Comparison of ENCODE assay signal across 9 mouse cellular contexts in the genomic region with DNA sequence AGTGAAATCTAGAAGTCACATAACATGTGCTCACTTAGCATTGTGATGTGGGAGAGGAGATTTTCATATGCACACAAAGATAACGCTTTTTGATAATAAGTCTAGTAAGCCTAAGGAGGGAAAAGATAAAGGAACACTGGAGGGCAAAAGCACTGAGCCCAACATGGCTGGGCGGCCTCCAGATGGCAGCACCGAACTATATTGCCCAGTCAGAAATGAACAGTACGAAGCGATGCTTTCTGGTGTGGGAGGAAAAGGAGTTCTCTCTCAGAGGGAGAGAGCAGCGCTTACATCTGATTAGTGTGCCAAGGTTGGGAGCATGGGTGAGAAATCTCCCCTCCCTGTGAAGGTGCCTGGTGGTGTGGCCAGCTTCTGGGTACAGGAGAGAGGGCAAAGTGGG. TPM values are rescaled to one million over a fixed set of nuclear protein-coding genes. Genes with fewer than 3 reads are reported as not detected.
DNase-seq lines count a peak whose midpoint lies in the region; ATAC-seq and TF ChIP-seq lines count a peak whose summit lies in the region.
"Had no signal": no experiment of that assay in that cellular context is flagged by ENCODE, and none has a peak within 500 bp of the region (broad histone marks: within the 10 kb centered on the region; RNA-seq: fewer than 3 reads in every experiment).

No protein-coding gene starts in this region.

- peak in 1 of 2 experiments; percentile 48 for DNase-seq in heart, adult 2 months
- peak; percentile 36 for DNase-seq in urinary bladder, postnatal 14 days (ENCODE audit: low spot score)
- DNase-seq in urinary bladder, postnatal 25 days (ENCODE audit: low spot score), result no peak
- peak; percentile 40 for DNase-seq in embryonic facial prominence, embryonic 11.5 days (ENCODE audit: low spot score)

- intact Hi-C loops in heart, adult 2 months (cut with DNase I), result loop anchor here (2.0 kb wide), 1 partner anchor 15 kb away; no protein-coding TSS in a partner anchor

- 49% methylated on average over 6 of the region's 6 CpGs for WGBS in heart, adult 2 months
- WGBS in heart, embryonic 12.5 days, result 51% methylated on average over 6 of the region's 6 CpGs
- 63% methylated on average over 6 of the region's 6 CpGs for WGBS in embryonic facial prominence, embryonic 11.5 days
- 53% methylated on average over 6 of the region's 6 CpGs for WGBS in kidney, embryonic 16.5 days

- H3K4me3 ChIP-seq in heart, adult 2 months, result no peak overlapping the region
- H3K4me3 ChIP-seq in heart, embryonic 12.5 days, result no peak overlapping the region
- no peak overlapping the region for H3K4me3 ChIP-seq in embryonic facial prominence, embryonic 11.5 days (ENCODE audit: low read depth, low read length)
- H3K4me3 ChIP-seq in kidney, embryonic 16.5 days (ENCODE audit: low read length), result no peak overlapping the region

- no peak overlapping the region for H3K27ac ChIP-seq in heart, adult 2 months
- no peak overlapping the region for H3K27ac ChIP-seq in heart, embryonic 12.5 days (ENCODE audit: poor library complexity, severe bottlenecking)
- no peak overlapping the region for H3K27ac ChIP-seq in embryonic facial prominence, embryonic 11.5 days (replicated peaks; ENCODE audit: low read depth, low read length)
- no peak overlapping the region for H3K27ac ChIP-seq in kidney, embryonic 16.5 days (ENCODE audit: low read length)

- no peaks in the 10 kb centered on the region for H3K79me2 ChIP-seq in heart, adult 2 months (replicated peaks; ENCODE audit: control insufficient read depth, insufficient read depth, low read length)

- peak; percentile 69 for TF ChIP-seq CTCF in heart, adult 2 months (IDR thresholded peaks at IDR 0.05)

- no peak overlapping the region for H3K9ac ChIP-seq in heart, adult 2 months (ENCODE audit: low read depth, low read length)
- H3K9ac ChIP-seq in heart, embryonic 12.5 days, result no peak overlapping the region
- no peak overlapping the region for H3K9ac ChIP-seq in embryonic facial prominence, embryonic 11.5 days (replicated peaks; ENCODE audit: low read length)
- H3K9ac ChIP-seq in kidney, embryonic 16.5 days (replicated peaks; ENCODE audit: low read length), result no peak overlapping the region

- H3K36me3 ChIP-seq in heart, adult 2 months (ENCODE audit: control insufficient read depth, insufficient read depth, low read length), result peaks cover 2% of the 10 kb centered on the region
- H3K36me3 ChIP-seq in heart, embryonic 12.5 days, result peaks cover 93% of the 10 kb centered on the region
- H3K36me3 ChIP-seq in embryonic facial prominence, embryonic 11.5 days (replicated peaks; ENCODE audit: control insufficient read depth, insufficient read depth, low read depth, low read length), result peaks cover 15% of the 10 kb centered on the region
- H3K36me3 ChIP-seq in kidney, embryonic 16.5 days (ENCODE audit: insufficient read depth, low read length), result peaks cover 84% of the 10 kb centered on the region

- ATAC-seq in heart, embryonic 12.5 days (ENCODE audit: insufficient number of reproducible peaks, low FRiP score), result no peak
- no peak for ATAC-seq in embryonic facial prominence, embryonic 11.5 days (replicated peaks; ENCODE audit: insufficient number of reproducible peaks, low FRiP score, low TSS enrichment, low read depth)
- ATAC-seq in kidney, embryonic 16.5 days (ENCODE audit: low FRiP score, low TSS enrichment), result 0 out of 2 replicates have a peak, but pooled peaks have one; percentile 52
- peak; percentile 88 for ATAC-seq in megakaryocyte-erythroid progenitor cell, adult 5-6 weeks (replicated peaks; ENCODE audit: low FRiP score, low TSS enrichment, poor library complexity, severe bottlenecking)
- ATAC-seq in erythroid progenitor cell, adult 5-6 weeks (replicated peaks; ENCODE audit: low FRiP score, poor library complexity, severe bottlenecking), result no peak

- TF ChIP-seq EP300 in heart, adult 2 months (IDR thresholded peaks at IDR 0.05; ENCODE audit: insufficient read depth, low read depth, low read length), result no peak

- H3K9me3 ChIP-seq in heart, embryonic 12.5 days (replicated peaks), result no peaks in the 10 kb centered on the region
- no peaks in the 10 kb centered on the region for H3K9me3 ChIP-seq in embryonic facial prominence, embryonic 11.5 days (replicated peaks; ENCODE audit: control insufficient read depth, low read length)
- H3K9me3 ChIP-seq in kidney, embryonic 16.5 days (ENCODE audit: low read length), result no peaks in the 10 kb centered on the region

- no peaks in the 10 kb centered on the region for H3K27me3 ChIP-seq in heart, adult 2 months (ENCODE audit: control insufficient read depth, insufficient read depth, low read length)
- no peaks in the 10 kb centered on the region for H3K27me3 ChIP-seq in heart, embryonic 12.5 days (replicated peaks)
- no peaks in the 10 kb centered on the region for H3K27me3 ChIP-seq in embryonic facial prominence, embryonic 11.5 days (ENCODE audit: control insufficient read depth, insufficient read depth, low read length)
- H3K27me3 ChIP-seq in kidney, embryonic 16.5 days (ENCODE audit: insufficient read depth, low read length), result no peaks in the 10 kb centered on the region

- no peaks in the 10 kb centered on the region for H3K4me1 ChIP-seq in heart, adult 2 months (ENCODE audit: control insufficient read depth, insufficient read depth, low read length)
- no peaks in the 10 kb centered on the region for H3K4me1 ChIP-seq in heart, embryonic 12.5 days (replicated peaks)
- H3K4me1 ChIP-seq in embryonic facial prominence, embryonic 11.5 days (ENCODE audit: control insufficient read depth, insufficient read depth, low read length), result no peaks in the 10 kb centered on the region
- no peaks in the 10 kb centered on the region for H3K4me1 ChIP-seq in kidney, embryonic 16.5 days (ENCODE audit: insufficient read depth, low read length)

- H3K4me2 ChIP-seq in heart, embryonic 12.5 days, result no peak overlapping the region
- no peak overlapping the region for H3K4me2 ChIP-seq in embryonic facial prominence, embryonic 11.5 days (ENCODE audit: low read depth, low read length)
- no peak overlapping the region for H3K4me2 ChIP-seq in kidney, embryonic 16.5 days (replicated peaks; ENCODE audit: low read depth, low read length)

- TF ChIP-seq POLR2A in heart, adult 2 months (IDR thresholded peaks at IDR 0.05; ENCODE audit: insufficient read depth, low read depth, low read length), result no peak

RNA-seq across cellular contexts. Expression of a gene that starts 12.4 kb away (rescaled TPM):
- 1 to 10 TPM; 7.2 to 7.9 TPM for total RNA-seq in heart, adult 2 months (2021)
- 10.3 and 14.4 TPM in 2 replicates for polyA plus RNA-seq in heart, adult 2 months (2012; rRNA removed)
- 15.3 and 19.6 TPM in 2 replicates for polyA plus RNA-seq in heart, embryonic 12.5 days (2016; fragmentation: Nextera tagmentation; extraction: Ambion mirVana)
- polyA plus RNA-seq in embryonic facial prominence, embryonic 11.5 days (2014; fragmentation: Nextera tagmentation; extraction: Ambion mirVana), result 19.5 and 21.4 TPM in 2 replicates
- polyA plus RNA-seq in kidney, embryonic 16.5 days (2015; fragmentation: Nextera tagmentation; extraction: Ambion mirVana), result 19.6 and 25.0 TPM in 2 replicates
- total RNA-seq in megakaryocyte-erythroid progenitor cell, adult 5-6 weeks (2014; fragmentation: Nextera tagmentation), result 40.1 and 40.2 TPM in 2 replicates
- 6.3 and 12.5 TPM in 2 replicates for total RNA-seq in megakaryocyte-erythroid progenitor cell, adult 5-6 weeks (2017)
- total RNA-seq in erythroid progenitor cell, adult 5-6 weeks (2015; ENCODE audit: low replicate concordance), result 8.6 and 10.1 TPM in 2 replicates
- total RNA-seq in erythroid progenitor cell, adult 5-6 weeks (2017; ENCODE audit: low replicate concordance), result 5.6 and 9.7 TPM in 2 replicates

RNA-seq across cellular contexts. Expression of a gene that starts 12.6 kb away (rescaled TPM):
- total RNA-seq in heart, adult 2 months (2021), result not detected
- not detected in 2 replicates for polyA plus RNA-seq in heart, adult 2 months (2012; rRNA removed)
- not detected in 2 replicates for polyA plus RNA-seq in heart, embryonic 12.5 days (2016; fragmentation: Nextera tagmentation; extraction: Ambion mirVana)
- 0.20 TPM in 1 of 2 replicates, not detected in the other for polyA plus RNA-seq in embryonic facial prominence, embryonic 11.5 days (2014; fragmentation: Nextera tagmentation; extraction: Ambion mirVana)
- polyA plus RNA-seq in kidney, embryonic 16.5 days (2015; fragmentation: Nextera tagmentation; extraction: Ambion mirVana), result 0.09 and 0.22 TPM in 2 replicates
- total RNA-seq in megakaryocyte-erythroid progenitor cell, adult 5-6 weeks (2014; fragmentation: Nextera tagmentation), result not detected in 2 replicates
- not detected in 2 replicates for total RNA-seq in megakaryocyte-erythroid progenitor cell, adult 5-6 weeks (2017)
- total RNA-seq in erythroid progenitor cell, adult 5-6 weeks (2015; ENCODE audit: low replicate concordance), result not detected in 2 replicates
- total RNA-seq in erythroid progenitor cell, adult 5-6 weeks (2017; ENCODE audit: low replicate concordance), result 0.30 TPM in 1 of 2 replicates, not detected in the other
- total RNA-seq: heart, postnatal 36 days had no signal

RNA-seq across cellular contexts. Expression of a gene that starts 12.8 kb away (rescaled TPM):
- 1 to 10 TPM; 5.0 to 5.2 TPM for total RNA-seq in heart, adult 2 months (2021)
- 3.8 and 6.3 TPM in 2 replicates for polyA plus RNA-seq in heart, adult 2 months (2012; rRNA removed)
- 9.2 and 9.7 TPM in 2 replicates for polyA plus RNA-seq in heart, embryonic 12.5 days (2016; fragmentation: Nextera tagmentation; extraction: Ambion mirVana)
- polyA plus RNA-seq in embryonic facial prominence, embryonic 11.5 days (2014; fragmentation: Nextera tagmentation; extraction: Ambion mirVana), result 7.9 and 10.5 TPM in 2 replicates
- 11.5 and 11.9 TPM in 2 replicates for polyA plus RNA-seq in kidney, embryonic 16.5 days (2015; fragmentation: Nextera tagmentation; extraction: Ambion mirVana)
- total RNA-seq in megakaryocyte-erythroid progenitor cell, adult 5-6 weeks (2014; fragmentation: Nextera tagmentation), result 8.2 and 15.1 TPM in 2 replicates
- total RNA-seq in megakaryocyte-erythroid progenitor cell, adult 5-6 weeks (2017), result 6.9 and 8.5 TPM in 2 replicates
- 2.5 TPM in 2 replicates for total RNA-seq in erythroid progenitor cell, adult 5-6 weeks (2015; ENCODE audit: low replicate concordance)
- 7.1 and 7.5 TPM in 2 replicates for total RNA-seq in erythroid progenitor cell, adult 5-6 weeks (2017; ENCODE audit: low replicate concordance)

Comparison
In these comparisons a context has a peak if more than half of its experiments do, and no peak if none do; other contexts are left out.
1. ATAC-seq: peak in kidney, embryonic 16.5 days (single experiment) and megakaryocyte-erythroid progenitor cell, adult 5-6 weeks (single experiment); none in heart, embryonic 12.5 days (single experiment), embryonic facial prominence, embryonic 11.5 days (single experiment) and erythroid progenitor cell, adult 5-6 weeks (single experiment).